Mouse (Mus musculus) kidney, postnatal 10 days (tissue): ENCODE measurements around the gene Rspry1.

Source experiments
- DNase-seq: peaks from one replicate; pipeline ENCODE4 v3.0.0; 2021; ENCODE audit warnings: mixed read lengths

The Rspry1 gene

DNA sequence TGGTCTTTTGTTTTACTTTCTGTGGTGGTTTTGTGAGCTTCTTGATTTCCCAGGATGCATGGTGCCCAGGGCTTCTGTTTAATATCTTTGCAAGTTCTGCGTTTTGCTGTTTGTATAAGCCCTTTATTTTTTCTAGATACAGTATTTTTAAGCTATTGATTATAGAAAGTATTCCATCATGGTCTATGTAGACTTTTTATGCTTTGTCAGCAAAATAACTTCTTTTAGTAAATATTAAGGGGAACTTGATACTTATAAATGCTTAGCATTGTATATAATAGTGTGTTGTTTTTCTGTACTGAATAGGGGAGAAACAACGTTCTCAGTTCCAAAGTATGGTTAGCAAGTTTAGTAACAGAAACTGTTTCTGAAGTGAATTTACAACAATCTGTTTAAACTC is 2.3 kb downstream of the Rspry1 start:
- no peak for DNase-seq

GRCm38 (mm10) chr8:94607064-94607463 is 5.3 kb downstream of the Rspry1 start:
- no peak for DNase-seq

GRCm38 (mm10) chr8:94624885-94625284 is 23.1 kb downstream of the Rspry1 start:
- DNase-seq: no peak

- DNase-seq: no peak
These were observed 31.9 kb downstream of the Rspry1 start for GRCm38 (mm10) chr8:94633564-94634194.

GRCm38 (mm10) chr8:94634211-94634610 is 32.5 kb downstream of the Rspry1 start:
- DNase-seq: no peak

GRCm38 (mm10) chr8:94641183-94641582 is 39.4 kb downstream of the Rspry1 start:
- no peak for DNase-seq

GRCm38 (mm10) chr8:94641938-94642337 is 40.2 kb downstream of the Rspry1 start:
- no peak for DNase-seq

GRCm38 (mm10) chr8:94645202-94645601 is 43.5 kb downstream of the Rspry1 start:
- DNase-seq: no peak

DNA sequence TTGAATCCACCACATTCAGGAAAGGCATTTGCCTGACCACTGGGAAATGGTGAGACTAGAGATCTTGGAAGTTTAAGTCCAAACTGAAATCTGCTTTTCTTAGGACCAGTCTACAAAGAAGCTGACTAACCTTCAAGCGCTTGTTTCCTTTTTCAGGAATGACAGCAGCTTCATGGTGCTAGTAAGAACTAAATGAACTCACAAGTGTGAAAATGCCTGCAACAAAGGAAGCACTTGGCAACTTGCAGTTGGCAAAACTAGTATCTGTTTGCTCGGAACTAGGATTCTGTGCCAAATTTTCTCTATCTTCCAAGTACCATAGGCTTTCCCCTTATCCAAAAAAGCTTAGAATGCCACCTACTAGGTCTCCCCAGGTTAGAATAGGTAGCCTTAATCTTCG is 44.4 kb downstream of the Rspry1 start:
- DNase-seq: no peak

DNA sequence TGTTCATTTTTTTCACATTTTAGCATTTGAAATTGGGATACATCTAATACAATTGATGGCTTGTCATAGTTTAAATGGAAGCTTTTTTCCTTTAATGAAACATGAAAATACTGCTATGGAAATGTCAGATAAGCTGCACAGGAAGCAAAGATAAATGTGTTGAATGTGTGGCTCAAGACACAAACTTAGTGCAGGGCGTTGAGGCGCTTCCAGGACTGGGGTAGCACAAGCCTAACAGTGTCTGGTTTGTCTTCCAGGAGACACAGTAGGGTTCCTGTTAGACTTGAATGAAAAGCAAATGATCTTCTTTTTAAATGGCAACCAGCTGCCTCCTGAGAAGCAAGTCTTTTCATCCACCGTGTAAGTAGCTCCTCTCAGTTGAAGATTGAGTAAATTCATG is 47.8 kb downstream of the Rspry1 start:
- no peak for DNase-seq

- no peak for DNase-seq
These were observed 51.2 kb downstream of the Rspry1 start for GRCm38 (mm10) chr8:94652951-94653350.

- no peak for DNase-seq
These were observed 53.3 kb downstream of the Rspry1 start for GRCm38 (mm10) chr8:94654994-94655393.

GRCm38 (mm10) chr8:94658031-94658430 is 56.3 kb downstream of the Rspry1 start:
- DNase-seq: no peak

GRCm38 (mm10) chr8:94660418-94660817 is 58.7 kb downstream of the Rspry1 start:
- DNase-seq: no peak

DNA sequence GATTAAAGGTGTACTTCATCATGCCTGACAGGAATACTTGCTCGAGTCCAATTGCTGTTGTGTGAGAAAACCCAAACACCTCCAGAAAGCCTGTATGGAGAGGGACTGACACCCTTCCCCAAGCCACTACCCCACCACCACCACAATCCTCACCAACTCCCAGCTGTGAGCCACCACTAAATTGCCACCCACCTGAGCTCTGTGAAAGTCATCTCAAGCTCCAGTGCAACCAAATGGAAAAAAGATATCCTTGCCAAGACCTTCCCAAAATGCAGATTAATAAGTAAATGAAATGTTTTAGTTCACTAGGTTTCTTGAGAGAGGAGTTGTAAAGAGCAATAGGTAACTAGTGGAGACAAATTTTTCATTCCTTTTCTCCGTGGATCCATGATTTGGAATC is 63.0 kb downstream of the Rspry1 start:
- DNase-seq: peak; percentile 12

- DNase-seq: peak; percentile 97
These were observed 64.9 kb downstream of the Rspry1 start, which contains the start of gene Arl2bp for GRCm38 (mm10) chr8:94666456-94667308. Gene Arl2bp (plus strand): TSS chr8:94666600.

DNA sequence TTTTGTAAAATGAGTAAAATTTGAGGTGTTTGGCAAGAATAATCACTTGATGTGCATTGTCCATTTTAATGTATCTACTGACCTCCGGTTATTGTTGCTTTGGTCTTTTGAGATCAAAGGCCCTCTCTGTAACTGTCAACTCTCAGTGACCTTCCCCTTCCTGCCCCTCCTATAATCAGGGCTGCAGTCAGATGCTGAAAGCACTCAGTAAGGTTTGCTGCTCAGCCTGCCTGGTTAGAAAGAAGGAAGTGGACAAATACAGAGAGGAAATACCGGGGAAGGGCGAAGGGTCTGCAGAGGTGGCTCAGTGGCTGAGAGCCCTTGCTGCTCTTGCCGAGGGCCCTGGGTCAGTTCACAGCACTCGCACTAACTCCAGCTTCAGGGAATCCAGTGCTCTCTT is 72.6 kb downstream of the Rspry1 start:
- DNase-seq: peak; percentile 32

DNA sequence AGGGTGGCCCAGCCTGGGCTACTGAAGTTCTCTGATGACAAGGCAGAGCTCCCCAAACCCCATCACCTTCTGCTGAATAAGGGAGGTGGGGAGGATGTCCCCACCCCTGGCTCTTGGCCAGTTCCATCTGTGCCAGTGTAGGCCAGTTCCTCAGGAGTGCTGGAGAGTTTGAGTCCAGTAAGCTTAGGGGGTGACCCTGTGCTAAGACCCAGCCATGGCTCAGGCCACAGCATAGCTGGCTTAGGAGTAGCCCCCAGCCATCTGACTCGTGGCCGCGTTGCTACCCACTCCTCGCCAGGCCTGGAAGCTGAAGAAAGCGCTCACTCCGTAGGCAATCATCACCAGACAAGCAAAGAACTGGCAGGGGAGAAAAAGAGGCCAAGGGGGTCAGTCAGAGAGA is 74.2 kb downstream of the Rspry1 start:
- no peak for DNase-seq

DNA sequence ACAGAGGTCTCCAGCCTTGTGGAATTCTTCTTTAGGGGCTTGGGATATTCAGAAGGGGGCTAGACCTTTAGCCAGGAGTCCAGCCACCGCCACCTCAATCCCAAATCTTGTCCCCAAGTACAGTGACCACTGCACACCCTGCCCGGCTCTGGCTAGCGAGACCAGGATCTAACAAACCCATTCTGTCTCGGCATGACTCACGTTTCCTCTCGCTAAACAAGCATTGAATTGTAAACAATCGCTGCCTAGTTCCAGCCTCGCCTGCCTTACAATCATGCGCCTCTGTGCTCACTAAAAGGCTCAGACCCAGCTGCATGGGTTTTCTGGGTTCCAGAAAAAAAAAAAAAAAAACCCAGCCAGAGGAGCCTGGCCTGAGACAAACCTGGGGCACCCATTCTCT is 76.8 kb downstream of the Rspry1 start:
- DNase-seq: peak; percentile 39

DNA sequence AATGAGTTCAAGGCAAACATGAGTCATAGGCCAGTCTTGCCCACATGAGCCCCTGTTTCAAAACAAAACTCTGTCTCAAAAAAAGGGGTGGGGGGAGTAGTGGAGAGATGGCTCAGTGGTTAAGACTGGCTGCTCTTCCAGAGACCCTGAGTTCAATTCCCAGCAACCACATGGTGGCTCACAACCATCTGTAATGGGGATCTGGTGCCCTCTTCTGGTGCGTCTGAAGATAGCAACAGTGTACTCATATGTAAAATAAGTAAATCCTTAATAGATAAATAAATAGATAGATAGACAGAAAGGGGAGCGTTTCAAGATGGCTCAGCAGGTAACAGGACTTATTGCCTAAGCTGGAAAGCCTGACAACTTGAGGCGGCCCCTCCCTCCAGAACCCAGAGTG is 78.7 kb downstream of the Rspry1 start:
- DNase-seq: no peak

DNA sequence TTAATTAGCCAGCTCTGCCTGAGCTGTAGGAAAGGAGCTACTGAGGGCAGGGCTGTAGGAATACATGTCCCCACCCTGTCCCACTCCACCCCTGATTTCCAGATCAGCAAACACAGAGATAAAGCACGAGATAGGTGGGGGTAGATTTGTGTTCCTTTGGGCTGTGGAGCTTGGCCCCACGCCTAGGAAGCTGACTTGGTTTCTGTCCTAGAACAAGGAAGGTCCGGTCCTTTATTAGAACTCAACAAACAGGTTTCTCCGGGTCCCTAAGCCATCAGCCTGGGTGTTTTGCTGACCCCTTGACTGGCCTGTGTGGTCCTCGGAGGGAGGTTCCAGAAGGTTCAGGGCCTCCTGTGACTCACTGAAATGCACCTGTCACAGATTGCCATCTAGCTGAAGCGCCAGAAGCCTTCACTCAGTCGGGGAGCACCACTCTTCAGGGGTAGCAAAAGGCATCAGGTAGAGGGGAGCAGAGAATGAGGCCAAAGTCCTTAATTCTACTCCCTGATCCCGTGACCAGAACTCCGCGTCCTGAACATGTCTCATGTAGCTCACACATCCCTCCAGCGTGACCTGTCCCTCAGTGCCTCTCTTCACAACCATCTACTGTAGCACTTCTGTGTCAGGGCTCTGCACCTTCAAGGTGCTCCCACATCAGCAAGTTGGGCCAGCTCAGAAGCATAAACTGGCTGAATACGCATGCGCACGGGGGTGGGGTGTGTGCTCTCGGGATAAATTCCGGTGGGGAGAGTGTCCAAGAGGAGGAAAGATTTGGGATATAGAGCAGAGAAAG is 81.2 kb downstream of the Rspry1 start:
- DNase-seq: peak; percentile 30

- DNase-seq: no peak
These were observed 82.5 kb downstream of the Rspry1 start for GRCm38 (mm10) chr8:94684287-94684686.

DNA sequence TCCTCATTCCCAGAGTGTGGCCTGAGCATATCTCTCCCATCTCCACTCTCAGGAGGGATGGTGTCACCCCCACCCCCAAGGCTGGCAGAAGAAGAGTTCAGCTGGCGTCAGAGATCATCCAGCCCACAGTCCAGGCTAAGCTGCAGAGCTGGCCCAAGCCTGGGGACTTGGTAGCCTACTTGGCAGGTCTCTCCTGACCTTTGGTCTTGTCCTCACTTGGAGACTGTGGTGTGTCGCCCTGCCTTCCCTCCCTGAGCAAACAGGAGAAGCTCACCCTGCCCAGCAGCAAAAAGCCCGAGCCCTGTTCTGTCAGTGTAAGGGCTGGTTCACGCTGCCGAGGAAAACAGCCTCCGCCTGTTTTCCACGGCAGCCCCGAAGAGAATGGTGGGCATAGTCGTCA is 84.2 kb downstream of the Rspry1 start:
- DNase-seq: peak; percentile 41

DNA sequence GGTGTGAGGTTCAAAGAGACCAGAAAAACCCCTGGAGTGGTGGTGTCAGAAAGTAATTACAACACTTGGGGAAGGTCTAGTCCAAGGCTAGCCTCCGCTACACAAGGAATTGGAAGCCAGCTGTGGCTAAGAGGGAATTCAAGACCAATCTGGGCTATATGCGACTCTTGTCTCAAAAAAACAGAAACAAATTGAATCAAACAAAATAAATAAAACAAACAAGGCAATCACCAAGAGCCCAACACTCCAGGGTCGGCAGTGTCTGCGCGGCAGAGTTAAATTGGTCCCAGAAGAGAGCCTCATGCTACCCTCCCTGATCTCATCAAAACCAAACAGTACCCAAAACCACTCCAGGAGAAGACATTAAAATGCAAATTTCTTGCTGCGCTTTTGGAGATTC is 93.0 kb downstream of the Rspry1 start:
- no peak for DNase-seq
